Mouse (Mus musculus) spleen, postnatal 4 days (tissue): ENCODE measurements around the gene Fbxw7.
"Not testable (repeated sequence)": the region's sequence is repeated elsewhere in the genome, so short reads cannot be mapped to it uniquely, and the experiment has no call there.

Source experiments
- DNase-seq, 2 experiments: peaks; one replicate each; pipeline ENCODE4 v3.0.0; 2022; ENCODE audit warnings: low spot score in 2 of 2

The Fbxw7 gene

DNA sequence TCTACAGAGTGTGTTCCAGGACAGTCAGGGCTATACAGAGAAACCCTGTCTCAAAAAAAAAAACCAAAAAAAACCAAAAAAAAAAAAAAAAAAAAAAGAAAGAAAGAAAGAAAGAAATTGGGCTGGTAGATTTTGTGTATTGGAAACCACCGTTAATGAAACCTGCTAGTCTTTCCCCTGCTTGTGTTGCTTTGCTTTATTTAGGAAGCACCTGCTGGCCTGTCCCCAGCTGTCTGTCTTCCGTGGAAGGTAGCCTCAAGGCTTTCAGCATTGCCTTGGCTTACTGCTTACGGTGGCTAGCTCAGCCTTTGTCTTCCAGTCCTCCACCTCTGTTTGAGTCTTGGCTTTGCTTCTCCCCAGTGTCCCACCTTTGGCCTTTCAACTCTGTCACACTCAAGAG is 11.9 kb downstream of the Fbxw7 start:
- DNase-seq, result no peak

DNA sequence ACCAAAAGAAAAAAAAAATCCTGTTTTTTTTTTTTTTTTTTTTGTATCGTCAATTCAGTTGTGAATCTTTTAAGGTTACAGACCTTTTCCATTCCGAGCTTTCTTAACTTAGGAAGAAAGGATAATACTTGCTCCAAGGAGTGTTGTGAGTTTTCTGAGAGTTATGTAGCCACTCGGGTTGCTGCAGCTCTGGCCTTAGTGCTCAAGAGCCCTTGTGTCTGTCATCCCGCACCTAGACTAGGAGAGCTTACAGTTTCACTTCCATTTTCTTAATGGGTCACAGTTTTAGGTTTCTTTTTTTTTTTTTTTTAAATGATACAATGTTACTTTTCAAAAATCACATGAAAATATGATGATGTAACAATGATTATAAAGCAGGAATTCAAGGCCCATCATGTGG is 12.5 kb downstream of the Fbxw7 start:
- DNase-seq, result no peak

- no peak for DNase-seq
Measured at GRCm38 (mm10) chr3:84829366-84829765, 14.3 kb downstream of the Fbxw7 start.

DNA sequence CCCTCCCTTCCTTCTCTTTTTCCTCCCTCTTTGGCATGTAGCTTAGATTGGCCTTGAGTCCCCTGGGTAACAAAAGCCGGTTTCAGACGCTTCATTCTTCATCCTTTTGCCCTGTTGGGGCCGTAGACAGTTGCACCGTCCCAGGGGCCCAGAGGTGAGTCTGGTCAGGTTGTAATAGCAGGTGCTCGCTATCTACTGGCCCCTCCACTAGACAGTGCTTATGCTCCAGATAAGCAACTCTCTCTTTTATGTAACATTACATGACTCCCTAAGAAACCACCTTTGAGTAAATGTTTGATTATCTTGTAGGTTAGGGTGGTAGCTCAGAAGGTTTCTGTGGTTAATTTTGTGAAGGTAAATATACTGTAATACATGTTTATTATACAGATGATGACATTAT is 21.0 kb downstream of the Fbxw7 start:
- DNase-seq, result no peak

GRCm38 (mm10) chr3:84837984-84838383 is 22.9 kb downstream of the Fbxw7 start:
- no peak for DNase-seq

DNA sequence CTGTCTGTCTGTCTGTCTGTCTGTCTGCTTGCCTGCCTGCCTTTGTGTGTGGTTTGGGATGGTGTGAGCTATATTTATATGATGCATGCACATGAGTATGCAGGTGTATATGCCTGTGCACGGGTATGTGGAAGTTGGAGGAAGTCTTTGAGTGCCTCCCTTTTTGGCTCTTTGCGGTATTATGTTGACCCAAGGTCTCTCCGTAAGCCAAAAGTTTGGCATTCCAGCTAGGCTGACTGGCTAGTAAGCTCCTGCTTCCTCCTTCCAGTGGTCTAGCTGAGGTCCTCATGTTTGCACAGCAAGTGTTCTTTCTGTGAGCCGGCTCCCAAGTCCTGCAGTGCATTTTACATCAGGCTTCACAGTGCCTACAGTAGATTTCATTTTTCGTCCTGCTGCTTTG is 24.4 kb downstream of the Fbxw7 start:
- DNase-seq, result no peak

- no peak for DNase-seq
Measured at GRCm38 (mm10) chr3:84841271-84841670, 26.2 kb downstream of the Fbxw7 start.

DNA sequence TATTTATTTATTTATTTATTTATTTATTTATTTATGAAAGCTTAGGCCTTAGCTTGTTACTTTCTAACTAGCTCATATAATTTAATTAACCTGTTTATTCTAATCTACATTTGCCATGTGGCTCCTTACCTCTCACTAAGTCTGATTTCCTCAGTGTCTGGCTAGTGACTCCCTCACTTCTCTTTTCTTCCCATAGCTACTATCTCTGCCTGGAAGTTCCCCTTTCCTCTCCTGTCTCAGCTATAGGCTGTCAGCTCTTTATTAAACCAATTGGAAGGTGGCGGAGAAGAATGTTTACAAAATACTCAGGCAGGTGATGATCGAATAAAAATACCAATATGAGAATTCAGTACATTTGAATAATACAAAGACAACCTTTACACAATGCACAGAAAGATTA is 27.7 kb downstream of the Fbxw7 start:
- DNase-seq, result no peak

DNA sequence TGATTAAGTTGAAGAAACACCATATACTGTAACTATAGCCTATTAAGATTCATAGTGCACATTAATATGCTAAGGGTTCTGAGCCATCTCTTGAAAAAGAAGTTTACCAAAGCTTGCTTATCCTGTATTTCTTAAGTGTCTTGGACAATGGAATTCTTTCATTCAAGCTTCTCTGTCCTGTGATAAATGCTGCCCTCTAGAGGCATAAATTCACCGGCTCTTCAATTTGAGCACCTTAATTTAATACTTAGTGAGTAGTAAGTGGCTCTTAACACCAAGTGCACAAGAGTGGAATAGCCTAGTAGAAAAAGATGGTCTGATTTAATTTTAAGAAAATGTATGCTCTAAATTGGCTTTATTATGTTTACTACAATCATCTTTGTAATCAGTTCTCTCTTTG is 28.5 kb downstream of the Fbxw7 start:
- peak in 1 of 2 experiments; percentile 35 for DNase-seq

- DNase-seq, result no peak
Measured at GRCm38 (mm10) chr3:84848798-84849197, 33.7 kb downstream of the Fbxw7 start.

DNA sequence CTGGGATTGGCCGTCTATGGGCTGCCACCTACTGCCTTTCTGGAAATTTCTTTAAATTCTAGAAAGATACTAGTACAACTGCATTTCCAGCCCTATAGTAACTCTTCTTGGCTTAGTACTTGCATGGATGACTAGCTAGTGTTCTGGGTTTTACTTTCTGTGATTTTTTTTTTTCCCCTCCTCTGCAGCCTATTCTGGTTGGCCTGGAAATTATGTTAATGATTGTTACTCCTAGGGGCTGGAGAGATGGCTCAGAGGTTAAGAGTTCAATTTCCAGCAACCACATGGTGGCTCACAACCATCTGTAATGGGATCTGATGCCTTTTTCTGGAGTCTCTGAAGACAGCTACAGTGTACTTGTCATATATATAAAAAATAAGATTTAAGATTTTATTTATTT is 35.4 kb downstream of the Fbxw7 start:
- no peak for DNase-seq

DNA sequence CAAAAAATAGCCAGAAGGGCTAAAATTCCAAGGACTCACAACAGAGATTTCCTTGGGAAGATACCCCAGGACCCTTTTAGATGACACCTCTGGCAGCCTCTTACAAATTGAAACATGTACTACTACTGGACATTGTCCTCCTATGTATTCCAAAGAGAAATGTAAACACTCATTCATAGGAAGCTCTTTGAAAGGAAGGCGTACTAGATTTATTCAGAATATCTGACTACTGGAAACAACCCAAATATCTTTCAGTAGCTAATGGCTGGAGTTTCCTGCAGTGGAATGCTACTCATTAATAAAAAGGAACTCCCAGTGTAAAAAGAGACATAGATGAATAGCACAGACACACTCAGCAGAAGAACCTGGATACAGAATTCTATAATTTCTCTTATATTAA is 36.7 kb downstream of the Fbxw7 start:
- DNase-seq, result no peak

DNA sequence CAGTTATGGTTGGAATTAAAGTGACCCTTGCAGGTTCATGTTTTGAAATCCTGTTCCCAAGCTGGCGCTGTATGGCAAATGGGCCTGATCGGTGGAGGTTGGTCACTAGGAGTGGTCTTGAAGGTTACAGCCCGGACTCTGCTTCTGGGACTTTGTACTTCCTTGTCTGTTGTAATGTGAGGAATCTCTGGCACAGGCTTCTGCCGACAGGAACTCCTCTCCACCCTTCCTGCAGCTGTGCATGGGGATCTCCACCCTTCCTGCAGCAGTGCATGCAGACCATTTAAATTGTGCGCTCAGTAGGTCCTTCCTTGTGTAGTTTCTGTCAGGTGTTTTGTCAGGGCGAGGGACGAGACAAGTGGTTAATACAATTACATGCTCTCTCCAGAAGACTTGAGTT is 37.8 kb downstream of the Fbxw7 start:
- no peak for DNase-seq

GRCm38 (mm10) chr3:84854440-84854839 is 39.4 kb downstream of the Fbxw7 start:
- DNase-seq, result no peak

DNA sequence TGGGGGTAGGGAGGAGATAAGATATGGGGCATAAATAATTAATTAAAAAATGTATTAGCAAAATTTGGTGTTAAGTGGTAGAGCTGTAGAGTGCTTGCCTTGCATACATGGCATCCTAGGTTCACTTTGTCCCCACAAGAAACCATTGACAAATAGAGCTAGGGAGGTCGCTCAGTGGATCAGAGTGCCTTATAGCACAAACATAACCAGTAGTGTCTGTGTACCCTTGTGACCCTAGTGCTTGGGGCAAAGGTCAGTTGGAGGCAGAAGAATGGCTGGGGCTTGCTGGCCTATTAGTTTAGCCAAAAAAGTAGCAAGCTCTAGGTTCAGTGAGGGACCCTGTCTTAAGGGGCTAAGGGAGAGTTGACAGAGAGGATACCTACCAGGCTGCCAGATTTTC is 45.6 kb downstream of the Fbxw7 start:
- DNase-seq, result no peak

DNA sequence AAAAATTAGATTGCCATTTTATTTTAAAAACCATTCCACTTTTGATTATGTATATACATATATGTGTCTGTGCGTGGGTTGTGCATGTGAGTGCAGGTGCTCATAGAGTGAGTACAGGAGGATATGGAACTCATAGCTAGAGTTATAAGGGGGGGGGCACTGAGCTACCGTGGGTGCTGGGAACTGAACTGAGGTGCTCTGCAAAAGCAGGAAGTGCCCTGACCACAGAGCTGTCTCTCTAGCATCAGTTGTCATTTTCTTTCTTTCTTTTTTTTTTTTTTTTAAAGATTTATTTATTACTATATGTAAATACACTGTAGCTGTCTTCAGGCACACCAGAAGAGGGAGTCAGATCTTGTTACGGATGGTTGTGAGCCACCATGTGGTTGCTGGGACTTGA is 46.7 kb downstream of the Fbxw7 start:
- not testable (repeated sequence) for DNase-seq

GRCm38 (mm10) chr3:84865684-84866083 is 50.6 kb downstream of the Fbxw7 start:
- DNase-seq, result no peak

- DNase-seq, result no peak
Measured at GRCm38 (mm10) chr3:84866866-84867265, 51.8 kb downstream of the Fbxw7 start.

DNA sequence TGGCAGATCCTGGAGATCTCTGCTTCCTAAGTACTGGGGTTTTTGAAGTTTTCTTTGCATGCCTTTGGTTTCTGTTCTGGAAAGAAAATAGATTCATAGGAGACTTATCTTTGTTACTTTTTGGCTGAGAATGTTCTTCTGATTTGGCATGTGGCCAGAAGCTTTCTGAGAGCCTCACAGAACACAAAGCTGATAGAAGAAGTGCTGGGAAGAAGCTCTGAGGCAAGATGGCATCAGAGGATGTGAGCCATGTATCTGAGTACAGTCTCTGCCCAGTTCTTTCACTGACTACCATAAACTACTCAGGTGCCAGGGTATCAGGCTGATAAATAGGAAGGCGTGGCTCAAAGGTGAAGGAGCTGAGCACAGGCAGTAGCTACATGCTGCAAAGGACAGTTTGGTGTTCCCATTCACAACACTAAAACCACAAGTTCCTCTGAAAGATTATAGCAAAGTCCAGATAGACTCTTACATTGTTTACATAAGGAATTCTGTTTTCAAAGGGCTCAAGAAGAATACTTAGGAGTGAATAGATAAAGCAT is 52.4 kb downstream of the Fbxw7 start:
- DNase-seq, result no peak

GRCm38 (mm10) chr3:84867991-84868390 is 52.9 kb downstream of the Fbxw7 start:
- no peak for DNase-seq

DNA sequence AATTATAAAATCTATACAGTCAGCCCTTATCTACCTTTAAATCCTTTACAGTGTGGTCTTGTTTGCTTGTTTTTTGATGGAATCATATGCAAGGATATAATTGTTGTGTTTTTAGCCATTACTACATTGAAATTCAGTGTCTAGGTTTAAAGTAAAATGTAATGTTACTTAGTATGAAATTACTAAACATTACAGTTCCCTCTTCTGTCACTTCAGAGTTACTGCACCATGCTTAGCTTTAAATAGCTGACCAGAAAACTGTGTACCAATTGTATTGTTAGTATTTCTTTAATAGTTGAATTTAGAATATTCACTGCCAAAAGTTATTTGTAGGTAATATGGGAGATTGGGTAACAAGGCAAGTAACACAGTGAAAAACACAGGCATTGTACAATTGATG is 55.1 kb downstream of the Fbxw7 start:
- DNase-seq, result no peak

GRCm38 (mm10) chr3:84875306-84875705 is 60.2 kb downstream of the Fbxw7 start:
- no peak for DNase-seq

- DNase-seq, result no peak
Measured at GRCm38 (mm10) chr3:84876211-84876610, 61.1 kb downstream of the Fbxw7 start.

GRCm38 (mm10) chr3:84883817-84884483 is 68.9 kb downstream of the Fbxw7 start:
- DNase-seq, result peak; percentile 17 to 63
